Mouse (Mus musculus) lung, postnatal 0 days (tissue): ENCODE data around the gene Psap.

Source experiments
- CTCF ChIP-seq: IDR thresholded peaks from 2 replicates; pipeline ENCODE4 v1.5.1; 2016; ENCODE audit warnings: antibody characterized with exemption, mild to moderate bottlenecking
- EP300 ChIP-seq: IDR thresholded peaks from 2 replicates; pipeline ENCODE4 v1.6.1; 2016; ENCODE audit warnings: antibody characterized with exemption, mild to moderate bottlenecking, control low read depth

DNA sequence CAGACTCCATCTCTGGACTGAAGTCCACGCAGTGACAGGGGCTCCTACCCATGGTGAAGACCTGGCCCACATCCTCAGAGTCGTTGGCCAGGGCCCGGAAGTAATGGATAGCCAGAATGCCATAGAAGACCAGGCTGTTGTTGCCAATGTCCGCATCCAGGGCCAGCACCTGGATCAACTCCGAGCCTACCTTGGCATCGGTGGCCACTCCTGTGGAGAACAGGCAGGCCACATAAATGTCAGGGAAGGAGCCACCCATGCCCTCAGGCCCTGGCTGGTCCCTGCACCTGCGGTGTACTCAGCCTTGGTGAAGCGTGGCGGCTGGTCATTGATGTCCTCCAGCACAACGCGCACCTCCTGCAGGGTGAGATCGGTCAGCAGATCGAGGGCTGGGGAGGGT lies 33.2 kb downstream of the Psap start:
- TF ChIP-seq CTCF (no peak), EP300 (no peak)
